Mouse (Mus musculus) 416B (cell line): ENCODE results near the gene Epb41l3.

Source experiments
- DNase-seq: peaks from one replicate; pipeline ENCODE4 v3.0.0; 2011; ENCODE audit warnings: low read depth

The Epb41l3 gene

DNA sequence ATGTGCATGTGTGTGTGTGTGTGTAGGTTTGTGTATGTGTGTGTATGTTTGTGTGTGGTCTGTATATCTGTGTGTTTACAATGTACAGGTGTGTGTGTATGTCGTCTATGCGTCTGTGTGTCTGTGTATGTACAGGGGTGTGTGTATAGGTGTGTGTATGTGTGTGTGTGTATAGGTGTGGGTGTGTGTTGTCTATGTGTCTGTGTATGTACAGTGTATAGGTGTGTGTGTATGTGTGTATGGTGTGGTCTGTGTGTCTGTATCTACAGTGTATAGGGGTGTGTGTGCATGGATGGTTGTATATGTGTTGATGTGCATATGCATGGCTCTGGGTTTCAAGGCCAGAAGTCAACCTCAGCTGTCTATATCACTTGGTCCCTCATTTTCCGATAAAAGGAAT lies 161.7 kb downstream of the Epb41l3 start:
- DNase-seq = no peak

GRCm38 (mm10) chr17:69238810-69239373 lies 163.4 kb downstream of the Epb41l3 start:
- no peak for DNase-seq

- no peak for DNase-seq
These were observed 163.9 kb downstream of the Epb41l3 start for GRCm38 (mm10) chr17:69239423-69239822.

- no peak for DNase-seq
These were observed 180.4 kb downstream of the Epb41l3 start for GRCm38 (mm10) chr17:69255834-69256233.

DNA sequence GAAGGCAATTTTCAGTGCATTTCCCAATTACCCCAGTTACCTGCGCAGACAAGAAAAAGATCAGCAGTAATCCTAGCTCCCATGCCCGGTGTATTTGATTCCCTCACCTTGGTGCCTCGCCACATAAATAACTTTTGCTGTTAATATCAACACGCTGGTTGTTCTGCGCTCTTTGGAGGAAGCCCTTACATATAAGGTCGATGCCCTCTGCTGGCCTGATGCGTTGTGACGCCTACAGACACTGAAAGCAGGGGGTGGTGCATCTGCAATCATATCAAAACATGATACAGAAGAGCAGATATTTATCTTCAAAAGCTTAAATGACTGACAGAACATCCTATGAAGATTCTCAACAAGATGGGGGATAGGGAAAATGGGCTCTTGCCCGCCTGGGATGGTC lies 181.0 kb downstream of the Epb41l3 start:
- peak; percentile 56 for DNase-seq

GRCm38 (mm10) chr17:69263810-69264565 lies 188.5 kb downstream of the Epb41l3 start:
- DNase-seq = no peak

GRCm38 (mm10) chr17:69265171-69265570 lies 189.7 kb downstream of the Epb41l3 start:
- peak; percentile 99 for DNase-seq

DNA sequence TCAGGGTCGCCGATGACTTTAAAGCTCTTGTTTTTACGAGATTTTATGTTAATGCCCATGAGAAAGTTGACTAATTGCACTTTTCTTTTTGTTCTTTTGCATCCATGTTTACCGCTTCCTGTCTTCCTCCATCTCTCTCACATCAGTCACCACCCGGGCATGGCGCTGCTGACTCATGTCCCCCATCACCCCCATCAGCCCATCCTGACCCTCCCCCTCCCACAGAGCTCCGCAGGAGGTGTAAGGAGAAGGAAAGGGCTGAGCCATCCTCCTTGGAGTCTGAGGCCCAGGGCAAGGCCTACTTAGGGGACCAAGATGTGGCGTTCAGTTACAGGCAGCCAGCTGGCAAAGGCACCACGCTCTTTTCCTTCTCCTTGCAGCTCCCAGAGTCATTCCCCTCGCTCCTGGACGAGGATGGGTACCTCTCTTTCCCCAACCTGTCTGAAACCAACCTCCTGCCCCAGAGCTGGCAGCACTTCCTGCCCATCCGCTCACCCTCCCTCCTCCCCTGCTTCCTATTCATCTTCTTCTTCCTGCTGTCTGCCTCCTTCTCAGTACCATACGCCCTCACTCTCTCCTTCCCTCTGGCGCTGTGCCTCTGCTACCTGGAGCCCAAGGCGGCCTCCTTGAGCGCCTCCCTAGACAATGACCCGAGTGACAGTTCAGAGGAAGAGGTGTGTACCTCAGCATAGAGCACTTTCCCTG lies 190.4 kb downstream of the Epb41l3 start:
- peak; percentile 82 for DNase-seq

- DNase-seq = no peak
These were observed 191.5 kb downstream of the Epb41l3 start for GRCm38 (mm10) chr17:69266936-69267335.

- DNase-seq = no peak
These were observed 192.0 kb downstream of the Epb41l3 start for GRCm38 (mm10) chr17:69267526-69267925.

GRCm38 (mm10) chr17:69277362-69277761 lies 201.9 kb downstream of the Epb41l3 start:
- no peak for DNase-seq

- DNase-seq = no peak
These were observed 209.0 kb downstream of the Epb41l3 start for GRCm38 (mm10) chr17:69284511-69284910.

DNA sequence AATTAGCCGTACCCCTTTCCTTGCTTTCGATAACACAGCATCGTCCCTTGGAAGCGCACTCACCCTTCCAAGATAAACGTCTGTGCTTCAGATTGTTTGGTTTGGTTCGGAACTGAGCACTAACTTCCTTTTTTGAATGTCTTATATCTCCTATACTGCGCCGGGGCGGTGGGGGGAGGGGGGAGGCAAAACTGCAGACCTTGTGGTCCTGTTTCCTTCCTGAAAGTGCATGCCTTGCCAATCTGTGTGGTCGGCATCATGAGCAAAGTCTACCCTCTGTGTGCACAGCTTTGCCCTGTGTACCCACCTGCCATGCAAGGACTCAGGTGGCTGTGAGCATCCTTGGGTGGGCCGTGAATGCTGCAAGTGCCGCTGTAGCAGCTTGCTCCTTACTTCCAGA lies 212.6 kb downstream of the Epb41l3 start:
- DNase-seq = peak; percentile 11

DNA sequence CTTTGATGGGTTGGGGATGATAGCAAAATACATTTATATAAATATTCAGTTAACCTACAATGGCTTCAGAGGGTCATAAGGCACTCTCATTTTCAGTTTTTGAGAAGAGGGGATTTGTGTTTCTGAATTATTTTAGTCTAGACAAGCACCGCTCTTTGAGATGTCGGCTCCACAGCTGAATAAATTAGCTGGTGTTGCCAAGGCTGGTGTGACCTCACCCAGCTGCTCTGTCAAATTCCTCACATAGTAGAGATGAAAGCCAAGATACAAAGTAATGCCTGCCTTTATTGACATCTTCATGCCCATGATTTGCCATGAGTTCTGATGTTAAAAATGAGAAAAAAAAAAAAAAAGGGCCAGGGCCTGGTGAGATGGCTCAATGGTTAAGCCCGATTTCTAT lies 214.8 kb downstream of the Epb41l3 start:
- no peak for DNase-seq

- no peak for DNase-seq
These were observed 226.1 kb downstream of the Epb41l3 start for GRCm38 (mm10) chr17:69301552-69301951.

DNA sequence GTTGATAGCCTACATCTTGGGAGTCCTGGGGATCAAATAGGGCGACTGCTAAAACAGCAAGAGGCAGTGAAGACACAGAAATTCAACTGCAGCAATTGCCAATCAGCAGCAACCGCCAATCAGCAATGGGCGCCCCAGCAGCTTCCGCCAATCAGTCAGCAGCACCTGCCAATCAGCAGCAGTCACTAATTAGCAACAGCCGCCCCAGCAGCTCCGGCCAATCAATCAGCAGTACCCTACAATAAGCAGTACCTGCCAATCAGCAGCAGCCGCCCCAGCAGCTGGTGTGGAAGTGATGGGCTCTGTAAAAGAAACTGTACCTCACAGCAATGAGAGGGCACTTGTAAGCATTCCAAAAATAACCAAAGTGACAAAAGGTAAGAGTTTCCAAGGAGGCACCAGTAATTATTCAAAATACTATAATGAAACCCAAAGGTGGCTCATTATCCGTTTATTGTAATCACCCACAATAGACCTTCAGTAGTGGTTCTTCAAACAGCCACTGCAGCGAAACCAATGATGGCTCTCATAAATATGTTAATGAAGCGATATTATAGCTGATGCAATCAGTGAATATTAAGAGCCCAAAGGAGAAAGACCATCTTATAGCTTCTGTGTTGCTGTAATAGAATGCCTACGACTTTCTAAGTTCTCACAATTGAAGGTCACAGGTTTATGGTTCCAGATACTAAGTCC lies 228.2 kb downstream of the Epb41l3 start:
- DNase-seq = no peak

DNA sequence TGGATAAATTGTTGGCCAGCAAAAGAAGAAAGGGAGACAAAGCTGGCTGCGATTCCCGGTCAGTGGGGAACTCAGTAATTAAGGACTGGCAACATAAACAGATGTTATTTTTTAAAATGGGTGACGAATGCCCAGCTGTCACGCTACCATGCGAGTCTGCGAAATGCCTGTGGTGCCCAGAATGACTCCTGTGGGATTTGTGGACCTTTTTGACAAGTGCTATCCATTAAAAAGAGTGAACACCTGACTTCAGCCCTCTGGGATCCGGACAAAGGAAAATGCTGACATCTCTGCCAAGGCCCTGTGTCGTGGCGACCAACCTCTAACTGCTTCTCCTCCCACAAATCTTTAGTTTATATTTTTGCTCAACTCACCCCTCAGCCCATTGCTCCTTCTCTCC lies 232.2 kb downstream of the Epb41l3 start:
- DNase-seq = no peak

DNA sequence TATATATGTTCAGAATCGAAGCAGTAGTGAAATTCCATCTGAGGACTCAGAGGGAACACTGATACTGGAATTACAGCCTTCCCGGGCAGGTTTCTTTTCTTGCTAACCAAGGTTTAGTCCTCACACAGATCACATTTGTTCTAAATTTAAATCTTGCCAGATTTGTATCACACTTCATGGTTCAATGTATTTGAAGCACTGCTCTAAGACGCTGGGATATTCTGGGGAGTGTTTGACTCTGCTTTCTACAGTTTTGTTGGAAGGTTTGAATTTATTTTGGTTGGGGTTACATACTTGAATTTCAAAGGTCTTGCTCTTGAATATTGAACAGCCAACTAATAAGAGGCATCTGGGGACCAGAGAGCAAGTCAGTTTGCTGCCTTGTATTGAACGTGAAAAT lies 234.4 kb downstream of the Epb41l3 start:
- DNase-seq = no peak

DNA sequence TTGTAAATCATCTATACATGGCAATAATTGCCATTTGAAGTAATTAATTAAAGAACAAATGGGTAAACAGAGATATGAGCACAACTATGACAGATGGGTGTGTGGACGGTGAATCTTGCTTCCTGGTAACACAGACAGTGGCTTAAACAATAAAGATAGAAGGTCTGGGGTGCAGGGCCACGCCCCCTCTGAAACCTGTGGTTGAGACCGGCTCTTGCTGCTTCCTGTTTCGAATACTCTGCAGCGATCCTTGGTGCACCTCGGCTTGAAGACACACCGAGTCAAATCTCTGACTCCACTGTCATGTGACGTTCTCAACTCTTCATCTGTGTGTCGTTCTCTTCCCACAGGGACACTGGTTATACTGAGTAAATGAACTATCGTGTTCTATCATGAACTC lies 245.0 kb downstream of the Epb41l3 start:
- peak; percentile 8 for DNase-seq

DNA sequence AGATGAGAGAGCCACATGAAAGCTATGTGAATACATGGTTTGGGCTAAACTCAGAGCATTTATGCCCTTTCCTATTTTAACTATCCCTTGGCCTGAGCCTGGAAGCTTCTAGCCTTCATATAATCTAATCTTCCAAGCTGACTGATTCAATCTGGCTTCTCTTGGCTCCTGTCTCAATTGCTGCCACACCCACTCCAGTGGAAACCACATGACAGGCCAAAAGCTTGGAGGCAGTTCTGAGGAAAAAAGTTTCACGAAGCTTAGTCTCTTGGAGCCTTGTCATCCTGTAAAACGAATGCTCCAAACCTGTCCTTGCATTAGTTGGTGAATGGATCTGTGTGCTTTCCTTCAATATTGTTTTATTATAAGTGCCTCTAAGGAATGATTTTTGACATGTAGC lies 247.2 kb downstream of the Epb41l3 start:
- no peak for DNase-seq
